Mouse (Mus musculus): ENCODE measurements around the gene Macrod2.

The Macrod2 gene

GRCm38 (mm10) chr2:142232828-142233227, 1837.7 kb downstream of the Macrod2 start:
- no peak for DNase-seq (ENCODE audit: low spot score)

- no peak for DNase-seq (ENCODE audit: low spot score)
Observed at GRCm38 (mm10) chr2:142243483-142243882, 1848.4 kb downstream of the Macrod2 start.

GRCm38 (mm10) chr2:142250383-142250782, 1855.3 kb downstream of the Macrod2 start:
- DNase-seq (ENCODE audit: low spot score), result no peak

GRCm38 (mm10) chr2:142251518-142251917, 1856.4 kb downstream of the Macrod2 start:
- no peak for DNase-seq (ENCODE audit: low spot score)

- peak; percentile 72 for DNase-seq (ENCODE audit: low spot score)
Observed at GRCm38 (mm10) chr2:142253913-142254312, 1858.8 kb downstream of the Macrod2 start.

- DNase-seq (ENCODE audit: low spot score), result no peak
Observed at GRCm38 (mm10) chr2:142254566-142254965, 1859.5 kb downstream of the Macrod2 start.

GRCm38 (mm10) chr2:142257501-142257900, 1862.4 kb downstream of the Macrod2 start:
- no peak for DNase-seq (ENCODE audit: low spot score)

GRCm38 (mm10) chr2:142261046-142261445, 1865.9 kb downstream of the Macrod2 start:
- DNase-seq (ENCODE audit: low spot score), result no peak

GRCm38 (mm10) chr2:142264697-142265096, 1869.6 kb downstream of the Macrod2 start:
- DNase-seq (ENCODE audit: low spot score), result no peak

GRCm38 (mm10) chr2:142267836-142268235, 1872.7 kb downstream of the Macrod2 start:
- no peak for DNase-seq (ENCODE audit: low spot score)

GRCm38 (mm10) chr2:142286761-142287160, 1891.7 kb downstream of the Macrod2 start:
- no peak for DNase-seq (ENCODE audit: low spot score)

GRCm38 (mm10) chr2:142294831-142295230, 1899.7 kb downstream of the Macrod2 start:
- DNase-seq (ENCODE audit: low spot score), result no peak

GRCm38 (mm10) chr2:142303098-142303911, 1908.2 kb downstream of the Macrod2 start:
- no peak for DNase-seq (ENCODE audit: low spot score)

GRCm38 (mm10) chr2:142303912-142304182, 1908.7 kb downstream of the Macrod2 start:
- DNase-seq (ENCODE audit: low spot score), result no peak

GRCm38 (mm10) chr2:142323158-142323557, 1928.0 kb downstream of the Macrod2 start:
- no peak for DNase-seq (ENCODE audit: low spot score)

- DNase-seq (ENCODE audit: low spot score), result no peak
Observed at GRCm38 (mm10) chr2:142326737-142327136, 1931.6 kb downstream of the Macrod2 start.

GRCm38 (mm10) chr2:142329761-142330160, 1934.7 kb downstream of the Macrod2 start:
- no peak for DNase-seq (ENCODE audit: low spot score)

- DNase-seq (ENCODE audit: low spot score), result no peak
Observed at GRCm38 (mm10) chr2:142334441-142335102, 1939.5 kb downstream of the Macrod2 start.

- DNase-seq (ENCODE audit: low spot score), result no peak
Observed at GRCm38 (mm10) chr2:142335103-142335999, 1940.2 kb downstream of the Macrod2 start.

- no peak for DNase-seq (ENCODE audit: low spot score)
Observed at GRCm38 (mm10) chr2:142344021-142344420, 1948.9 kb downstream of the Macrod2 start.

GRCm38 (mm10) chr2:142344758-142345157, 1949.6 kb downstream of the Macrod2 start:
- no peak for DNase-seq (ENCODE audit: low spot score)

- no peak for DNase-seq (ENCODE audit: low spot score)
Observed at GRCm38 (mm10) chr2:142349805-142350204, 1954.7 kb downstream of the Macrod2 start.

GRCm38 (mm10) chr2:142362888-142363287, 1967.8 kb downstream of the Macrod2 start:
- DNase-seq (ENCODE audit: low spot score), result no peak

Measured in ovary, postnatal 14 days (tissue).